Mouse (Mus musculus): ENCODE data around the gene Wwox. TPM values are rescaled to one million over a fixed set of nuclear protein-coding genes. Genes with fewer than 3 reads are reported as not detected.

Wwox gene
- polyA plus RNA-seq, 1 experiment from 2014 or later, result 8.9 TPM

- no peaks in the 10 kb centered on the region for H3K36me3 ChIP-seq (ENCODE audit: control insufficient read depth, insufficient read depth, low read length)
- no peak overlapping the region for H3K4me3 ChIP-seq (ENCODE audit: low read depth, low read length)
- H3K27ac ChIP-seq (ENCODE audit: low read depth, low read length), result no peak overlapping the region
- no peaks in the 10 kb centered on the region for H3K9me3 ChIP-seq (replicated peaks; ENCODE audit: control insufficient read depth, low read length)
- ATAC-seq (no peak), DNase-seq (ENCODE audit: low spot score) (no peak)
- no peaks in the 10 kb centered on the region for H3K27me3 ChIP-seq (replicated peaks; ENCODE audit: control insufficient read depth, insufficient read depth, low read length)
- H3K4me1 ChIP-seq (ENCODE audit: control insufficient read depth, insufficient read depth, low read length), result peaks cover 4% of the 10 kb centered on the region
- 85% methylated on average over 2 of the region's 2 CpGs for WGBS
- no peak overlapping the region for H3K9ac ChIP-seq (ENCODE audit: low read length)
- no peak overlapping the region for H3K4me2 ChIP-seq (ENCODE audit: low read length)
These were observed 672.6 kb downstream of the Wwox start for GRCm38 (mm10) chr8:115112062-115112461.

- DNase-seq (ENCODE audit: low spot score) (no peak), ATAC-seq (no peak)
- no peaks in the 10 kb centered on the region for H3K9me3 ChIP-seq (replicated peaks; ENCODE audit: control insufficient read depth, low read length)
- no peak overlapping the region for H3K4me2 ChIP-seq (ENCODE audit: low read length)
- WGBS, result 18% methylated on average over 6 of the region's 6 CpGs
- peaks cover 4% of the 10 kb centered on the region for H3K4me1 ChIP-seq (ENCODE audit: control insufficient read depth, insufficient read depth, low read length)
- H3K4me3 ChIP-seq (ENCODE audit: low read depth, low read length), result no peak overlapping the region
- no peaks in the 10 kb centered on the region for H3K27me3 ChIP-seq (replicated peaks; ENCODE audit: control insufficient read depth, insufficient read depth, low read length)
- H3K27ac ChIP-seq (ENCODE audit: low read depth, low read length), result no peak overlapping the region
- H3K36me3 ChIP-seq (ENCODE audit: control insufficient read depth, insufficient read depth, low read length), result no peaks in the 10 kb centered on the region
- no peak overlapping the region for H3K9ac ChIP-seq (ENCODE audit: low read length)
These were observed 675.0 kb downstream of the Wwox start for GRCm38 (mm10) chr8:115114498-115114897.

- peak; percentile 39 for DNase-seq (ENCODE audit: low spot score)
- 31% methylated on average over 7 of the region's 7 CpGs for WGBS
- ATAC-seq, result no peak
These were observed 686.6 kb downstream of the Wwox start for GRCm38 (mm10) chr8:115126081-115126480.

GRCm38 (mm10) chr8:115126674-115127073 is 687.2 kb downstream of the Wwox start:
- Histone ChIP-seq H3K9ac (ENCODE audit: low read length) (no peak overlapping the region), H3K27me3 (replicated peaks; ENCODE audit: control insufficient read depth, insufficient read depth, low read length) (no peaks in the 10 kb centered on the region), H3K36me3 (ENCODE audit: control insufficient read depth, insufficient read depth, low read length) (no peaks in the 10 kb centered on the region), H3K27ac (ENCODE audit: low read depth, low read length) (no peak overlapping the region), H3K4me1 (ENCODE audit: control insufficient read depth, insufficient read depth, low read length) (peaks cover 3% of the 10 kb centered on the region; the same call in 1 of the 2 replicates), H3K4me2 (ENCODE audit: low read length) (no peak overlapping the region), H3K9me3 (replicated peaks; ENCODE audit: control insufficient read depth, low read length) (no peaks in the 10 kb centered on the region), H3K4me3 (ENCODE audit: low read depth, low read length) (no peak overlapping the region)
- DNase-seq (ENCODE audit: low spot score), result no peak
- ATAC-seq, result no peak
- 88% methylated on average over 5 of the region's 5 CpGs for WGBS

More at GRCm38 (mm10) chr8:115126081-115126480, 686.6 kb downstream of the Wwox start:
- Histone ChIP-seq H3K36me3 (ENCODE audit: control insufficient read depth, insufficient read depth, low read length) (no peaks in the 10 kb centered on the region), H3K27ac (ENCODE audit: low read depth, low read length) (no peak overlapping the region), H3K4me1 (ENCODE audit: control insufficient read depth, insufficient read depth, low read length) (peaks cover 3% of the 10 kb centered on the region; the same call in 1 of the 2 replicates), H3K4me2 (ENCODE audit: low read length) (no peak overlapping the region), H3K9me3 (replicated peaks; ENCODE audit: control insufficient read depth, low read length) (no peaks in the 10 kb centered on the region), H3K9ac (ENCODE audit: low read length) (no peak overlapping the region), H3K4me3 (ENCODE audit: low read depth, low read length) (no peak overlapping the region), H3K27me3 (replicated peaks; ENCODE audit: control insufficient read depth, insufficient read depth, low read length) (no peaks in the 10 kb centered on the region)

- no peaks in the 10 kb centered on the region for H3K9me3 ChIP-seq (replicated peaks; ENCODE audit: control insufficient read depth, low read length)
These were observed 689.9 kb downstream of the Wwox start for GRCm38 (mm10) chr8:115129307-115129706.

GRCm38 (mm10) chr8:115133119-115133518 is 693.7 kb downstream of the Wwox start:
- no peak for ATAC-seq
- no peaks in the 10 kb centered on the region for H3K9me3 ChIP-seq (replicated peaks; ENCODE audit: control insufficient read depth, low read length)
- no peak overlapping the region for H3K4me2 ChIP-seq (ENCODE audit: low read length)
- WGBS, result 51% methylated on average over 17 of the region's 17 CpGs
- H3K4me3 ChIP-seq (ENCODE audit: low read depth, low read length), result no peak overlapping the region
- DNase-seq (ENCODE audit: low spot score), result peak; percentile 62
- H3K4me1 ChIP-seq (ENCODE audit: control insufficient read depth, insufficient read depth, low read length), result no peaks in the 10 kb centered on the region; the same call in 1 of the 2 replicates
- H3K9ac ChIP-seq (ENCODE audit: low read length), result no peak overlapping the region
- H3K36me3 ChIP-seq (ENCODE audit: control insufficient read depth, insufficient read depth, low read length), result no peaks in the 10 kb centered on the region
- no peaks in the 10 kb centered on the region for H3K27me3 ChIP-seq (replicated peaks; ENCODE audit: control insufficient read depth, insufficient read depth, low read length)
- H3K27ac ChIP-seq (ENCODE audit: low read depth, low read length), result no peak overlapping the region

More at GRCm38 (mm10) chr8:115129307-115129706, 689.9 kb downstream of the Wwox start:
- no peaks in the 10 kb centered on the region for H3K27me3 ChIP-seq (replicated peaks; ENCODE audit: control insufficient read depth, insufficient read depth, low read length)
- ATAC-seq, result no peak
- DNase-seq (ENCODE audit: low spot score), result no peak
- peaks cover 3% of the 10 kb centered on the region for H3K4me1 ChIP-seq (ENCODE audit: control insufficient read depth, insufficient read depth, low read length)
- no peak overlapping the region for H3K4me3 ChIP-seq (ENCODE audit: low read depth, low read length)
- H3K27ac ChIP-seq (ENCODE audit: low read depth, low read length), result no peak overlapping the region
- no peak overlapping the region for H3K4me2 ChIP-seq (ENCODE audit: low read length)
- WGBS, result 92% methylated on average over 4 of the region's 4 CpGs
- no peak overlapping the region for H3K9ac ChIP-seq (ENCODE audit: low read length)
- no peaks in the 10 kb centered on the region for H3K36me3 ChIP-seq (ENCODE audit: control insufficient read depth, insufficient read depth, low read length)

GRCm38 (mm10) chr8:115133711-115134218 is 694.3 kb downstream of the Wwox start:
- no peaks in the 10 kb centered on the region; the same call in 1 of the 2 replicates for H3K4me1 ChIP-seq (ENCODE audit: control insufficient read depth, insufficient read depth, low read length)
- no peaks in the 10 kb centered on the region for H3K9me3 ChIP-seq (replicated peaks; ENCODE audit: control insufficient read depth, low read length)
- ATAC-seq (peak; percentile 52; the same call in 1 of the 2 replicates), DNase-seq (ENCODE audit: low spot score) (peak; percentile 61)
- no peak overlapping the region for H3K27ac ChIP-seq (ENCODE audit: low read depth, low read length)
- H3K4me3 ChIP-seq (ENCODE audit: low read depth, low read length), result no peak overlapping the region
- no peaks in the 10 kb centered on the region for H3K36me3 ChIP-seq (ENCODE audit: control insufficient read depth, insufficient read depth, low read length)
- no peaks in the 10 kb centered on the region for H3K27me3 ChIP-seq (replicated peaks; ENCODE audit: control insufficient read depth, insufficient read depth, low read length)
- WGBS, result 10% methylated on average over 7 of the region's 7 CpGs
- no peak overlapping the region for H3K4me2 ChIP-seq (ENCODE audit: low read length)
- no peak overlapping the region for H3K9ac ChIP-seq (ENCODE audit: low read length)

GRCm38 (mm10) chr8:115136888-115137287 is 697.4 kb downstream of the Wwox start:
- peaks cover 9% of the 10 kb centered on the region for H3K4me1 ChIP-seq (ENCODE audit: control insufficient read depth, insufficient read depth, low read length)
- no peak overlapping the region for H3K4me3 ChIP-seq (ENCODE audit: low read depth, low read length)
- ATAC-seq (no peak), DNase-seq (ENCODE audit: low spot score) (no peak)
- no peak overlapping the region for H3K4me2 ChIP-seq (ENCODE audit: low read length)
- no peak overlapping the region for H3K27ac ChIP-seq (ENCODE audit: low read depth, low read length)
- 0 out of 2 replicates have a peak, but pooled peaks cover 2% of the 10 kb centered on the region for H3K27me3 ChIP-seq (replicated peaks; ENCODE audit: control insufficient read depth, insufficient read depth, low read length)
- H3K36me3 ChIP-seq (ENCODE audit: control insufficient read depth, insufficient read depth, low read length), result no peaks in the 10 kb centered on the region
- H3K9me3 ChIP-seq (replicated peaks; ENCODE audit: control insufficient read depth, low read length), result no peaks in the 10 kb centered on the region
- 89% methylated on average over 10 of the region's 10 CpGs for WGBS
- no peak overlapping the region for H3K9ac ChIP-seq (ENCODE audit: low read length)

- Histone ChIP-seq H3K4me2 (ENCODE audit: low read length) (peak overlapping the region; percentile 28; the same call in 1 of the 2 replicates), H3K27me3 (replicated peaks; ENCODE audit: control insufficient read depth, insufficient read depth, low read length) (peaks cover 17% of the 10 kb centered on the region), H3K4me3 (ENCODE audit: low read depth, low read length) (no peak overlapping the region), H3K27ac (ENCODE audit: low read depth, low read length) (no peak overlapping the region), H3K4me1 (ENCODE audit: control insufficient read depth, insufficient read depth, low read length) (peaks cover 13% of the 10 kb centered on the region), H3K9ac (ENCODE audit: low read length) (no peak overlapping the region), H3K36me3 (ENCODE audit: control insufficient read depth, insufficient read depth, low read length) (no peaks in the 10 kb centered on the region), H3K9me3 (replicated peaks; ENCODE audit: control insufficient read depth, low read length) (no peaks in the 10 kb centered on the region)
- ATAC-seq, result no peak
- 7% methylated on average over 8 of the region's 8 CpGs for WGBS
- peak; percentile 52 for DNase-seq (ENCODE audit: low spot score)
These were observed 702.2 kb downstream of the Wwox start for GRCm38 (mm10) chr8:115141614-115142013.
